Mouse (Mus musculus) gonadal fat pad, adult 2 months (tissue): Measurements from ENCODE around the gene Fahd1. TPM values are rescaled to one million over a fixed set of nuclear protein-coding genes. Genes with fewer than 3 reads are reported as not detected.

Experiments
- DNase-seq: peaks from one replicate; pipeline ENCODE4 v3.0.0-alpha.2; 2012; ENCODE audit warnings: low read depth
- polyA plus RNA-seq: library from polyadenylated mRNA; depleted of rRNA; stranded (reverse); fragments of >200 nt; gene quantifications from 2 replicates; pipeline ENCODE4 v1.2.3, GENCODE M21; 2012

Fahd1 gene
- polyA plus RNA-seq, 1 experiment: 12.6 TPM

- DNase-seq: no peak
These were observed 35.4 kb upstream of the Fahd1 start for GRCm38 (mm10) chr17:24885356-24886133.

- DNase-seq: no peak
These were observed 34.2 kb upstream of the Fahd1 start for GRCm38 (mm10) chr17:24884391-24884790.

- DNase-seq: no peak
These were observed 31.7 kb upstream of the Fahd1 start for GRCm38 (mm10) chr17:24881738-24882440.

GRCm38 (mm10) chr17:24878531-24878930, 28.4 kb upstream of the Fahd1 start:
- DNase-seq: no peak

- no peak for DNase-seq
These were observed 27.9 kb upstream of the Fahd1 start for GRCm38 (mm10) chr17:24878117-24878397.

- no peak for DNase-seq
These were observed 27.4 kb upstream of the Fahd1 start for GRCm38 (mm10) chr17:24877336-24878116.

- no peak for DNase-seq
These were observed 24.8 kb upstream of the Fahd1 start for GRCm38 (mm10) chr17:24874989-24875388.

GRCm38 (mm10) chr17:24874405-24874745, 24.2 kb upstream of the Fahd1 start:
- DNase-seq: no peak

GRCm38 (mm10) chr17:24873695-24874404, 23.7 kb upstream of the Fahd1 start:
- no peak for DNase-seq

- DNase-seq: no peak
These were observed 17.8 kb upstream of the Fahd1 start for GRCm38 (mm10) chr17:24867914-24868313.

GRCm38 (mm10) chr17:24865776-24866175, 15.6 kb upstream of the Fahd1 start, which contains the start of gene Igfals:
Gene Igfals, plus strand, starts transcription at chr17:24865997.
- no peak for DNase-seq

- no peak for DNase-seq
These were observed 11.6 kb upstream of the Fahd1 start for GRCm38 (mm10) chr17:24861785-24862184.

GRCm38 (mm10) chr17:24860076-24860475, 9.9 kb upstream of the Fahd1 start:
- no peak for DNase-seq

- no peak for DNase-seq
These were observed 8.8 kb upstream of the Fahd1 start for GRCm38 (mm10) chr17:24858967-24859366.

- no peak for DNase-seq
These were observed 7.8 kb upstream of the Fahd1 start for GRCm38 (mm10) chr17:24857831-24858470.

GRCm38 (mm10) chr17:24856589-24856988, 6.4 kb upstream of the Fahd1 start:
- DNase-seq: no peak

GRCm38 (mm10) chr17:24855838-24856464, 5.8 kb upstream of the Fahd1 start:
- DNase-seq: no peak

GRCm38 (mm10) chr17:24851381-24852125, 1.4 kb upstream of the Fahd1 start:
- DNase-seq: no peak

- no peak for DNase-seq
These were observed 586 bp upstream of the Fahd1 start for GRCm38 (mm10) chr17:24850773-24851127.

- no peak for DNase-seq
These were observed 465 bp downstream of the Fahd1 start for GRCm38 (mm10) chr17:24849733-24850064.

- DNase-seq: no peak
These were observed 1.5 kb downstream of the Fahd1 start for GRCm38 (mm10) chr17:24848600-24849031.
